Mouse (Mus musculus) olfactory bulb, adult 2 months (tissue): ENCODE data around the gene Depdc1b. TPM values are rescaled to one million over a fixed set of nuclear protein-coding genes. Genes with fewer than 3 reads are reported as not detected.

Source experiments
- H3K27ac ChIP-seq: fragments of 200-500 bp; 2 replicates; pipeline ENCODE4 v1.5.1; 2012; ENCODE audit warnings: low read depth, low read length; ENCODE audit not compliant: insufficient read depth
- H3K4me1 ChIP-seq: fragments of 200-500 bp; 2 replicates; pipeline ENCODE4 v1.6.1; 2012; ENCODE audit warnings: low read length; ENCODE audit not compliant: control insufficient read depth, insufficient read depth
- H3K4me3 ChIP-seq: fragments of 200-500 bp; 2 replicates; pipeline ENCODE4 v1.5.1; 2012; ENCODE audit warnings: mild to moderate bottlenecking, low read depth, low read length, moderate library complexity; ENCODE audit not compliant: insufficient read depth
- CTCF ChIP-seq: fragments of 200-500 bp; IDR thresholded peaks from 2 replicates; pipeline ENCODE4 v1.5.1; 2012; ENCODE audit warnings: low read depth, mild to moderate bottlenecking, low read length, moderate library complexity; ENCODE audit not compliant: insufficient read depth
- POLR2A ChIP-seq: fragments of 200-500 bp; IDR thresholded peaks from 2 replicates; pipeline ENCODE4 v1.6.1; 2012; ENCODE audit warnings: mild to moderate bottlenecking, low read depth, low read length, moderate library complexity; ENCODE audit not compliant: insufficient read depth
- WGBS: fragments of 180-500 bp; shearing (Covaris S2); methylation state at CpG from one replicate; pipeline ENCODE4 v1.1.7; 2018; 5-methylcytosine and 5-hydroxymethylcytosine counted together
- polyA plus RNA-seq: library from polyadenylated mRNA; stranded (reverse); fragments of >200 nt; gene quantifications from 2 replicates; pipeline ENCODE4 v1.2.4, GENCODE M21; 2012; ENCODE audit warnings: low replicate concordance; ENCODE audit not compliant: missing spikeins, insufficient read depth, insufficient read length

Gene Depdc1b
- polyA plus RNA-seq, 1 experiment = not detected

DNA sequence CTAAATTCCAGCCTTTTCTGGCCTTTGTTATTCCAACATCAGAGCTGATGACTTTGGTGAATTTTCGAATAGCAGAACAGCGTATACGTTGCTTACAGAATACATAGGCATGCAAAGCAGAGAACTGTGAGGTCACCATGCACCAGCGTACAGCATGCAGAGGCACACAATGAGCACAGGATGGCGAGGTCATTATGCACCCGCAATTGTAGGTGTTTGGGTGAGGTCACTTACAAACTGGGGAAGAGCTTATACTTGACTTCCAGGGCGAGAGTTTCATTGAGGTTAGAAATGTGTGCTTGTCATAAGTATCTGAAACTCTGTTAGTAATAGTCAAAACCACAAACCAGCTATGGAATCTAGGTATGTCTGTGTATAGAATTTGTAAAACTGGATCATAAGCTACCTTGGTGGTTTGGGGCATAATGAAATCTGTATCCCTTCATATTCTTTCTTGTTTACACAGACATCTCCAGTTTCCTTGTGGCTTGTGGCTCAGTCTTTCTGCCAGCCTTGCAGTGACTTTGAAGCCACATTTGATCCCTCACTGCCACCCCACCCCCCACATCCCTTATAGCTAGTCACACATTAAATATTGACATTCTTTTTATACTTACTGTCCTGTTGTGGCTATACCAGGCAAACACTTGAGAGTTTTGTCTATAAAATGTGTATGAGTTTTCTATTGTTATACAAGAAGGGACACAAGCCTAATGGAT is 13.0 kb upstream of the Depdc1b start:
- Histone ChIP-seq H3K27ac (no peak overlapping the region), H3K4me1 (0 out of 2 replicates have a peak, but pooled peaks cover 7% of the 10 kb centered on the region), H3K4me3 (no peak overlapping the region)
- 87% methylated on average over 7 of the region's 7 CpGs for WGBS
- no peak for TF ChIP-seq CTCF
- no peak for TF ChIP-seq POLR2A

DNA sequence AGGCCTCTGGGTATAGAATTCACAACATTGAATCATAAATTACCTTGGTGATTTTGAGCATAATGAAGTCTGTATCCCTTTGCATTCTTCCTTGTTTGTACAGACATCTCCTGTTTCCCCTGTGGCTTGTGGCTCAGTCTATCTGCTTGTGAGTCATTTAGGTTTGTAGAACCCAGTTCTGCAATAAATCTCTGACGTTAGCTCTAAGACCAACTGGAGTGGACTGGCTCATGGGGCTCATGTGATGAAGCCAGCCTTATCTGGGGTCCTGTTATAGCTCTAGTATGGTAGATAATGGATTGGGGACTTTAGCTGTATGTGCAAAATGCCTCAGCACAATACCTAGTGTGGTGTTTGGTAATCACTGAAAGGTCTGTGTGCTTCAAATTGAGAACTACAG is 12.3 kb upstream of the Depdc1b start:
- no peak for TF ChIP-seq CTCF
- TF ChIP-seq POLR2A = no peak
- Histone ChIP-seq H3K4me3 (no peak overlapping the region), H3K27ac (no peak overlapping the region), H3K4me1 (0 out of 2 replicates have a peak, but pooled peaks cover 7% of the 10 kb centered on the region)
- 98% methylated on average over 1 of the region's 1 CpGs for WGBS

GRCm38 (mm10) chr13:108304680-108305079 is 11.5 kb upstream of the Depdc1b start:
- Histone ChIP-seq H3K4me3 (no peak overlapping the region), H3K27ac (no peak overlapping the region), H3K4me1 (0 out of 2 replicates have a peak, but pooled peaks cover 7% of the 10 kb centered on the region)
- WGBS = 48% methylated on average over 2 of the region's 2 CpGs
- TF ChIP-seq POLR2A = no peak
- no peak for TF ChIP-seq CTCF

GRCm38 (mm10) chr13:108316487-108316903 is 363 bp downstream of the Depdc1b start:
- Histone ChIP-seq H3K4me3 (peak overlapping the region; percentile 76), H3K4me1 (peaks cover 6% of the 10 kb centered on the region), H3K27ac (no peak overlapping the region)
- no peak for TF ChIP-seq CTCF
- TF ChIP-seq POLR2A = no peak
- WGBS = 1% methylated on average over 32 of the region's 32 CpGs

- WGBS = 89% methylated on average over 2 of the region's 2 CpGs
- Histone ChIP-seq H3K4me3 (no peak overlapping the region), H3K27ac (no peak overlapping the region), H3K4me1 (peaks cover 6% of the 10 kb centered on the region)
- TF ChIP-seq POLR2A (no peak), CTCF (no peak)
Observed at GRCm38 (mm10) chr13:108317414-108317813, 1.3 kb downstream of the Depdc1b start.

GRCm38 (mm10) chr13:108319028-108319427 is 2.9 kb downstream of the Depdc1b start:
- Histone ChIP-seq H3K4me3 (no peak overlapping the region), H3K4me1 (peaks cover 6% of the 10 kb centered on the region), H3K27ac (no peak overlapping the region)
- TF ChIP-seq CTCF (no peak), POLR2A (no peak)
- WGBS = 97% methylated on average over 8 of the region's 8 CpGs

DNA sequence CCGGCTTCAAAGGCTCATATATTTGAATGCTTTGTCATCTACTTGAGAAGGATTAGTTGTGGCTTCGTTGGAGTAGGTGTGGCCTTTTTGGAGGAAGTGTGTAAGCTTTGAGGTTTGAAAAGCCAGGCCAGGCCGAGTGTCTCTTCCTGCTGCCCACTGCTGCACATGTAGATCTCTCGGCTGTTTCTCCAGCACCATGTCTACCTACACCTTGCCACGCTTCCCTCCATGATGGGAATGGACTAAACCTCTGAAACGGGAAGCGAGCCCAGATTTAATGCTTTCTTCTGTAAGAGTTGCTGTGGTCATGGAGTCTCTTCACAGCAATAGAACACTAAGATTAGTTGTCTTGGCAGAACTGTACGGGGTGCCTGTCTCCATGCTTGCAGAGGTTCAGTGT is 4.1 kb downstream of the Depdc1b start:
- Histone ChIP-seq H3K27ac (no peak overlapping the region), H3K4me3 (no peak overlapping the region), H3K4me1 (peaks cover 6% of the 10 kb centered on the region)
- 88% methylated on average over 8 of the region's 8 CpGs for WGBS
- TF ChIP-seq POLR2A (no peak), CTCF (no peak)

DNA sequence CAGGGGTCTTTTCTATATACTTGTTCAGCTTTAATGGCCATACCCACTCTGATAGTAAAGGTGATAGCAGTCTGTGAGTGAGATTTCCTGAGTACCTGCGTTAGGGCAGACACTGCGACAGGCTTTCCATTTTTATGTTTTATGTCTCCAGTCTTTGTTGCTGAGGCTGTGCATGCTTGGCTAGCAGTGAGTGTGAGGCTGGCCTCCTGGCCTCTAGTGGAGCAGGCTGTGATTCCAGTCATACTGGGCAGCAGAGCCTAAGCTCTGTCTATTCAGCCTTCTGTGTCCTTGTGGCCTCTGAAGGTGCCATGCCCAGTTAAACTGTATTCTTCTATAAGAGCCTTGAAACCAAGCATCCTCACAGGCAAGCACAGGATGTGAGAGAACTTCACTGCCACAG is 6.3 kb downstream of the Depdc1b start:
- no peak overlapping the region for H3K4me3 ChIP-seq
- H3K27ac ChIP-seq = no peak overlapping the region
- no peaks in the 10 kb centered on the region for H3K4me1 ChIP-seq
- WGBS = 99% methylated on average over 2 of the region's 2 CpGs
- no peak for TF ChIP-seq CTCF
- no peak for TF ChIP-seq POLR2A

- Histone ChIP-seq H3K27ac (no peak overlapping the region), H3K4me1 (no peaks in the 10 kb centered on the region), H3K4me3 (no peak overlapping the region)
- WGBS = 96% methylated on average over 2 of the region's 2 CpGs
- no peak for TF ChIP-seq CTCF
Observed at GRCm38 (mm10) chr13:108323317-108323716, 7.2 kb downstream of the Depdc1b start.
